Mouse (Mus musculus) right cerebral cortex, postnatal 25 days (tissue): ENCODE results near the gene Gorasp1.
A peak's percentile ranks its signal among the peaks of the same experiment; 100 is the strongest.

Experiments
- DNase-seq: peaks from one replicate; pipeline ENCODE4 v3.0.0; 2022

Gene Gorasp1

GRCm38 (mm10) chr9:119937005-119937773 lies at the start of gene Gorasp1, which contains the start of gene Ttc21a:
TSS of gene Gorasp1 (minus strand) at chr9:119937565.
TSS of gene Ttc21a (plus strand) at chr9:119937606.
- peak; percentile 91 for DNase-seq

GRCm38 (mm10) chr9:119985881-119986574 lies 48.7 kb upstream of the Gorasp1 start:
- no peak for DNase-seq

GRCm38 (mm10) chr9:119984536-119985011 lies 47.2 kb upstream of the Gorasp1 start, which contains the start of gene Csrnp1:
TSS of gene Csrnp1 (minus strand) at chr9:119984658.
- DNase-seq, result no peak

- DNase-seq, result peak; percentile 90
These were observed 46.5 kb upstream of the Gorasp1 start for GRCm38 (mm10) chr9:119983585-119984535.

GRCm38 (mm10) chr9:119982956-119983551 lies 45.7 kb upstream of the Gorasp1 start:
- no peak for DNase-seq

- no peak for DNase-seq
These were observed 45.0 kb upstream of the Gorasp1 start for GRCm38 (mm10) chr9:119982241-119982811.

GRCm38 (mm10) chr9:119981183-119982179 lies 44.1 kb upstream of the Gorasp1 start:
- DNase-seq, result no peak

GRCm38 (mm10) chr9:119980770-119981182 lies 43.4 kb upstream of the Gorasp1 start:
- no peak for DNase-seq

GRCm38 (mm10) chr9:119979749-119980148 lies 42.4 kb upstream of the Gorasp1 start:
- no peak for DNase-seq

- DNase-seq, result peak; percentile 77
These were observed 41.6 kb upstream of the Gorasp1 start for GRCm38 (mm10) chr9:119978811-119979441.

- no peak for DNase-seq
These were observed 40.9 kb upstream of the Gorasp1 start for GRCm38 (mm10) chr9:119978151-119978810.

GRCm38 (mm10) chr9:119977557-119978060 lies 40.2 kb upstream of the Gorasp1 start:
- no peak for DNase-seq

GRCm38 (mm10) chr9:119976704-119977556 lies 39.6 kb upstream of the Gorasp1 start:
- DNase-seq, result no peak

- DNase-seq, result no peak
These were observed 37.9 kb upstream of the Gorasp1 start for GRCm38 (mm10) chr9:119975286-119975685.

- no peak for DNase-seq
These were observed 37.2 kb upstream of the Gorasp1 start for GRCm38 (mm10) chr9:119974609-119975008.

GRCm38 (mm10) chr9:119973869-119974520 lies 36.6 kb upstream of the Gorasp1 start:
- DNase-seq, result no peak

- DNase-seq, result no peak
These were observed 35.9 kb upstream of the Gorasp1 start for GRCm38 (mm10) chr9:119973281-119973680.

- DNase-seq, result no peak
These were observed 35.2 kb upstream of the Gorasp1 start for GRCm38 (mm10) chr9:119972582-119972981.
